Mouse (Mus musculus) intestine, postnatal 0 days (tissue): ENCODE results near the gene Tmem186. TPM values are rescaled to one million over a fixed set of nuclear protein-coding genes. Genes with fewer than 3 reads are reported as not detected.

Experiments used
- ATAC-seq: fragments of 200-750 bp; cut with Nextera tagmentation; 2 replicates; pipeline ENCODE4 v1.8.0; 2017; ENCODE audit warnings: mild to moderate bottlenecking, moderate TSS enrichment, moderate library complexity
- H3K27ac ChIP-seq: fragments of 300-500 bp; sonication (generic); 2 replicates; pipeline ENCODE4 v1.5.1; 2014; ENCODE audit warnings: mild to moderate bottlenecking, low read depth, low read length, moderate library complexity
- H3K27me3 ChIP-seq: fragments of 300-500 bp; sonication (generic); replicated peaks from 2 replicates; pipeline ENCODE4 v1.6.1; 2014; ENCODE audit warnings: low read length, mixed read lengths; ENCODE audit not compliant: control insufficient read depth, insufficient read depth
- H3K36me3 ChIP-seq: fragments of 300-500 bp; sonication (generic); 2 replicates; pipeline ENCODE4 v1.6.1; 2014; ENCODE audit warnings: mild to moderate bottlenecking, moderate library complexity; ENCODE audit not compliant: control insufficient read depth, insufficient read depth
- H3K4me1 ChIP-seq: fragments of 300-500 bp; sonication (generic); replicated peaks from 2 replicates; pipeline ENCODE4 v1.6.1; 2014; ENCODE audit warnings: antibody characterized with exemption, low read length, mixed read lengths; ENCODE audit not compliant: control insufficient read depth, insufficient read depth
- H3K4me2 ChIP-seq: fragments of 300-500 bp; sonication (generic); replicated peaks from 2 replicates; pipeline ENCODE4 v1.6.1; 2014; ENCODE audit warnings: low read depth, mild to moderate bottlenecking, moderate library complexity
- H3K4me3 ChIP-seq: fragments of 300-500 bp; sonication (generic); 2 replicates; pipeline ENCODE4 v1.5.1; 2014; ENCODE audit warnings: low read depth, low read length
- H3K9ac ChIP-seq: fragments of 300-500 bp; sonication (generic); 2 replicates; pipeline ENCODE4 v1.6.1; 2014; ENCODE audit warnings: mild to moderate bottlenecking, low read depth, low read length
- H3K9me3 ChIP-seq: fragments of 300-500 bp; sonication (generic); 2 replicates; pipeline ENCODE4 v1.6.1; 2016; ENCODE audit warnings: mixed run types; ENCODE audit not compliant: control insufficient read depth
- CTCF ChIP-seq: sonication (generic); IDR thresholded peaks from 2 replicates; pipeline ENCODE4 v1.5.1; 2016; ENCODE audit warnings: low read depth, mild to moderate bottlenecking, control low read depth, antibody characterized with exemption, moderate library complexity
- WGBS: fragments of 180-500 bp; shearing (Covaris S2); extraction: QIAGEN DNeasy Blood & Tissue Kit; methylation state at CpG from one replicate; pipeline ENCODE4 v1.1.7; 2014; 5-methylcytosine and 5-hydroxymethylcytosine counted together
- polyA plus RNA-seq: library from polyadenylated mRNA; unstranded; fragments of >200 nt; fragmentation: Nextera tagmentation; extraction: Ambion mirVana; gene quantifications from 2 replicates; pipeline ENCODE4 v1.2.1, GENCODE M21; 2015

Tmem186 gene
- polyA plus RNA-seq, 1 experiment from 2014 or later, result 9.8 TPM

DNA sequence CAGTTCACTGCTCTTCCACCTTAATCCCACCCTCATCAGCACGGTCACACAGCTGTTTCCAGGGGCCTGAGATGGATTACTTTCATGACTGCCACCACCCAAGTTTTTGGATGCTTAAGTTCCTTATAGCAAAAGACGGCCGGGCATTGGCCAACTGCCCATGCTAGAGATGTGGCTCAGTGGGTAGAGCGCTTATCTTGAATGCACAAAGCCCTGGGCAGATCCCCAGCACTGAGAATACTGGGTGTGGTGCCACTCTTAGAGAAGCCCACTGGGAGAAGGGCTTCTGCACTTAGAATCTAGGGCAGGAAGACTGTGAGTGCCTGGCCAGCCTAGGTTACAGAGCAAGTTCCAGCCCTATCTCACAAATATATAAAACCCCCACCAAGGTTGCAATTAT is 41.2 kb upstream of the Tmem186 start:
- no peak for ATAC-seq
- H3K27me3 ChIP-seq, result no peaks in the 10 kb centered on the region
- H3K9me3 ChIP-seq, result no peaks in the 10 kb centered on the region
- H3K4me1 ChIP-seq, result no peaks in the 10 kb centered on the region
- no peaks in the 10 kb centered on the region for H3K36me3 ChIP-seq
- H3K4me3 ChIP-seq, result no peak overlapping the region
- no peak overlapping the region for H3K27ac ChIP-seq
- no peak overlapping the region for H3K4me2 ChIP-seq
- WGBS, result 74% methylated on average over 4 of the region's 4 CpGs
- no peak for TF ChIP-seq CTCF
- no peak overlapping the region for H3K9ac ChIP-seq

DNA sequence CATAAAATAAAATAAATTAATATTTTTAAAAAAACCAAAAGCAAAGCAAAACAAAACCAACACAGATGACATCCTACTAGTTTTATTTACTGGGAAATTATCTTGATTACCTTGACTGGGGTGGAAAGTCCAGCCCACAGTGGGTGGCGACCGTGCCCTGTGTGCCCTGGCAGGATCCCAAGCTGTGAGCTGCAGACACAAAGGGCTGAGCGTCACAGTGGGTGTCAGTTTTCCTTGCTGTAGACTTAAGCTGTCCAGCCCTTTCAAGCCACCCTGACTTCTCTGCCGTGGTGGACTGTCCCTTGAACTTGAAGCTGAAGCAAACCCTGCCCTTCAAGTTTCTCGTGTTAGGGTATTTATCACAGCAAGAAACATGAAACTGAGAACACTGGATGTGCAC is 40.5 kb upstream of the Tmem186 start:
- Histone ChIP-seq H3K4me2 (no peak overlapping the region), H3K4me1 (no peaks in the 10 kb centered on the region), H3K27me3 (no peaks in the 10 kb centered on the region), H3K4me3 (no peak overlapping the region), H3K9me3 (no peaks in the 10 kb centered on the region), H3K36me3 (no peaks in the 10 kb centered on the region), H3K27ac (no peak overlapping the region), H3K9ac (no peak overlapping the region)
- TF ChIP-seq CTCF, result no peak
- WGBS, result 46% methylated on average over 5 of the region's 5 CpGs
- ATAC-seq, result no peak

DNA sequence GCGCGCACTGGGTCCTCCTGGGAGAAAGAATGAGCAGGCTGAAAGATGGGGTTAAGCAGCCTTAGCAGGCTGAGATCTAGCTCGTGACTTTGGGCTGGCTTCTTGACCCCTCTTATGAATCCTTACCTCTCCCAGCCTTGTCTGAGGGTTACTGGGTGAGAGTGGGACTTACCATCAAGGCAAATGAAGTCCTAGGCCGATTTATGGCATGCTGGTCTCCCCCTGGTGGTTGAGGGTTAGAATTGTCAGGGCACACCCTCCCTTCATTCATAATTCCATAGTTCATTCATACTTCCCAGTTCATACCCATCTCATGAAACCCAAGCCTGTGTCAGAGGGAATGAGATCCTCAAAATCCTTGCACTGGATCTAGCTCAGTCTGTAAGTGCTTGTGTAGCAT is 39.3 kb upstream of the Tmem186 start:
- Histone ChIP-seq H3K4me1 (no peaks in the 10 kb centered on the region), H3K27me3 (no peaks in the 10 kb centered on the region), H3K27ac (no peak overlapping the region), H3K36me3 (no peaks in the 10 kb centered on the region), H3K4me3 (no peak overlapping the region), H3K9ac (no peak overlapping the region), H3K9me3 (no peaks in the 10 kb centered on the region), H3K4me2 (no peak overlapping the region)
- ATAC-seq, result no peak
- 56% methylated on average over 4 of the region's 4 CpGs for WGBS
- TF ChIP-seq CTCF, result peak; percentile 92

DNA sequence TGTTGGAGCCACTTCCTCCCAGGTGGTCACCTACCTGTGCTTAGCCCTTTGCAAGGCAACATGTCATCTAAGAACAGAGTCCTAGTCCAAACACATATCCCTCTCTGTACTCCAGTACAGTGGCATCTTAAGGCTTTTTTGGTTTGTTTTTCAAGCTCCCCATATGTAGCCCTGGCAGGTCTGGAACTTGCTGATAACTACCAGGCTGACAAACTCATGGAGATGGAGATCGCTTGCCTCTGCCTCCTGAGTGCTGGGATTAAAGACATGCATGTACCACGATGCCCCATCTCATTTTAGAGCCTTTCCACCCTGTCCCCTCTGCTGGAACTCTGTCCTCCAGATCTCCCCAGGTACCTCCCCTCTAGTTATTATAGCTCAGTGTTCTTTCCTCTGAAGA is 38.7 kb upstream of the Tmem186 start:
- 83% methylated on average over 2 of the region's 2 CpGs for WGBS
- Histone ChIP-seq H3K36me3 (no peaks in the 10 kb centered on the region), H3K27ac (no peak overlapping the region), H3K9me3 (no peaks in the 10 kb centered on the region), H3K27me3 (no peaks in the 10 kb centered on the region), H3K4me3 (no peak overlapping the region), H3K9ac (no peak overlapping the region), H3K4me2 (no peak overlapping the region), H3K4me1 (no peaks in the 10 kb centered on the region)
- no peak for ATAC-seq
- TF ChIP-seq CTCF, result no peak

DNA sequence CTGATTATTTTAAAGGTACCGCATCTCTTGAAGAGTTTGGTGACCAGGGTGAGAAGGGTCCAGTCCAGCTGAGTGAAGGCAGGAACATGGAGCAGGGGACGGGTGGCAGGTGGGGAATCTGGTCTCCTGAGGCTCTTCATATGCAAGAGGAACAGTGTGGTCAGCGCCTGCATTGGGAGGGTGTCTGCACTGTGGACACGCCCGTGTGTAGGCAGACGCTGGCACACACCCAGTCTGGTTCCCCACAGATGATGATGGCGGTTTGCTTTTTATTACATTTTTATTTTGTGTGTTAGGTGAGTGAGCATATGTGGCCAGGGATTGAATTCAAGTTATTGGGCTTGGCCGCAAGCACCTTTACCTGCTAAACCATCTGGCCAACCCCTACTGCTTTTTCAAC is 38.0 kb upstream of the Tmem186 start:
- H3K27me3 ChIP-seq, result no peaks in the 10 kb centered on the region
- H3K9me3 ChIP-seq, result no peaks in the 10 kb centered on the region
- peaks cover 2% of the 10 kb centered on the region for H3K4me1 ChIP-seq
- no peak for TF ChIP-seq CTCF
- H3K9ac ChIP-seq, result no peak overlapping the region
- H3K4me2 ChIP-seq, result no peak overlapping the region
- no peak overlapping the region for H3K27ac ChIP-seq
- no peaks in the 10 kb centered on the region for H3K36me3 ChIP-seq
- ATAC-seq, result no peak
- H3K4me3 ChIP-seq, result no peak overlapping the region
- 62% methylated on average over 8 of the region's 8 CpGs for WGBS

DNA sequence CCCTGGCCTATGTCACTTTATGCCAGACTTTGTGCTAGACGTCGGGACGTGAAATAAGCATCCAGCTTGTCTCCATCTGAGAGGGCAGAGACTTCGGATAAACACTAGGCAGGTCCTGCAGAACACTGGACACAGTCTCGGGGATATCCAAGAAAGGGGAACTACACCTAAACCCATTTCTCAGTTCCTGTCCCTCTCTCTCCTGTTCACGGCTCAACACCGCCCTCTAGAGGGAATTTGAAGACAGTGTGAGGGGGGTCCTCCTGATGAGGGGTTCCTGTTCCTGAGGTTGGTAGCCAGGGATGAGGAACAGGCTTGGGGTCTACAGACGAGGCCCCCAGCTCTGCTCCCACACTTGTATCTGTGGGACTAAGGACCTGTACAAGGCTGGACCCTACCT is 36.7 kb upstream of the Tmem186 start:
- no peak overlapping the region for H3K9ac ChIP-seq
- no peaks in the 10 kb centered on the region for H3K9me3 ChIP-seq
- peaks cover under 1% of the 10 kb centered on the region; the same call in 1 of the 2 replicates for H3K36me3 ChIP-seq
- H3K27me3 ChIP-seq, result no peaks in the 10 kb centered on the region
- H3K4me3 ChIP-seq, result no peak overlapping the region
- H3K4me2 ChIP-seq, result peak overlapping the region; percentile 17; the same call in 1 of the 2 replicates
- no peak overlapping the region for H3K27ac ChIP-seq
- WGBS, result 6% methylated on average over 8 of the region's 8 CpGs
- TF ChIP-seq CTCF, result peak; percentile 91
- H3K4me1 ChIP-seq, result peaks cover 6% of the 10 kb centered on the region
- ATAC-seq, result no peak

DNA sequence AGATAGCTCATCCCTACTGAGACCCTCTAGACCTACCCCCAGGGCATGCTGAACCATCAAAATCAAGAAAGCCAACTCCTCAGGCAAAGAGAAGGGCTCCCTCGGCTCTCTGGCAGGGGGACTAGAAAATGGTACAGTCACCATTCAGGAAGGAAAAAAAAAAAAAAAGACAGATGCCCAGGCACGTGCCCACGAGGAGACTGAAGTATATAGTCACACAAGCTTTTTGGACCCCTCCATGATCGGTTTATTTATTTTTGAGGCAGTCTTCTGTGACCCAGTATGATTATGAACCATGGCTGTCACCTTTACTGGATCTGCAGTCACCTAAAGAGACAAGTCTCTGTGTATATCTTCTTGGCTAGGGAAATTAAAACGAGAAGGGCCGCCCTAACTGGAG is 35.8 kb upstream of the Tmem186 start:
- no peak for ATAC-seq
- H3K27ac ChIP-seq, result no peak overlapping the region
- H3K4me3 ChIP-seq, result no peak overlapping the region
- peaks cover 7% of the 10 kb centered on the region; the same call in 1 of the 2 replicates for H3K36me3 ChIP-seq
- H3K9me3 ChIP-seq, result no peaks in the 10 kb centered on the region
- no peak overlapping the region for H3K4me2 ChIP-seq
- peaks cover 6% of the 10 kb centered on the region for H3K4me1 ChIP-seq
- H3K9ac ChIP-seq, result no peak overlapping the region
- TF ChIP-seq CTCF, result no peak
- H3K27me3 ChIP-seq, result no peaks in the 10 kb centered on the region
- 72% methylated on average over 6 of the region's 6 CpGs for WGBS
